Mouse (Mus musculus) brain, adult 2 months (tissue): ENCODE results near the gene Pakap.

Experiments used
- DNase-seq: peaks from one replicate; pipeline ENCODE4 v3.0.0; 2011; ENCODE audit warnings: low read depth, low spot score

The Pakap gene

DNA sequence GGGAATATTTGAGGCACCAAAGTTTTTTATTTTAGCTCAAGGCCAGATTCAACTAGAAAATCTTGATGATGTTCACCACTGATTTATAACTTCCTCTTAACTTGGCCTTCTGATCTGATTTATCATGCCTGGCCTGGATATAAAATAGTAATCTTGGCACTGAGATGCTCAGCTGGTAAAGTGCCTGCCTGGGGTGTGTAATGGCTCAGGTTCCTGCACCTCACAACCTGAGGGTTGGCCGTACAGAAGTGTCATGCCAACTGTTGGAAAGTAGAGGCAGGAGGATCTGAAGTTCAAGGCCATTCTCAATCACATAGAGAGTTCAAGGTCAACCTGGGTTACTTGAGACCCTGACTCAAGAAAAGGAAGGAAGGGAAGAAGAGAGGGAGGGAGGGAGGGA is 57.3 kb downstream of the Pakap start:
- DNase-seq, result no peak

DNA sequence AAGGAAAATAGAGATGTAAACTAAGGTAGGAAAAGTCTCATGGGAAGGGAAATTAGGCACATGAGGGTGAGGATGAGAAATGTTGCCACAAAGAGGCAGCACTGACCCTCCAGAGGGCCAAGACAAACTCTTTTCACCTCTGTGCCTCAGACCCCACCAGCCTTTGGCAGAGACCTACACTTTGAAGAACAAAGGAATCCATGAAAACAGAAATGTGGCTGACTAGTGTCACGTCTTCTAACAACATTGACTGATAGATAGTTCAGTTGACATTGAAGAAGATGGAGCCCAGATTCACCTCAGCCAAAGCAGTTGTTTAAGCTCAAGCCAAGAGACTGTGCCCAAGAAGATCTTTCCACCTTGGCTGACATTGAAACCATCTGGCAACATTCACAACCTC is 57.8 kb downstream of the Pakap start:
- DNase-seq, result no peak

DNA sequence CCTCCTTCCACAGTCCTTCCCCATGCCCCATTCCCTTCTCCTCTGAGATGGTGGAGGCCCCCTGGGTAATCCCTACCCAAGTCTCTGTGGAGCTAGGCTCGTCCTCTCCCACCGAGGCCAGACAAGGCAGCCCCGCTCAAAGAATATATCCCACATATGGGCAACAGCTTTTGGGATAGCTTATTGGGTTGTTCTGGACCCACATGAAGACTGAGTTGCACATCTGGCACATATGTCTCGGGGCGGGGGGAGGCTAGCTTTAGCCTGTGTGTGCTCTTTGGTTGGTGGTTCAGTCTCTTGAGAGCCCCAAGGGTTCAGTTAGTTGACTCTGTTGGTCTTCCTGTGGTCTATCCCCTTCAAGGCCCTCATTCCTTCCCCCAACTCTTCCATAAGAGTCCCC is 58.9 kb downstream of the Pakap start:
- DNase-seq, result no peak

DNA sequence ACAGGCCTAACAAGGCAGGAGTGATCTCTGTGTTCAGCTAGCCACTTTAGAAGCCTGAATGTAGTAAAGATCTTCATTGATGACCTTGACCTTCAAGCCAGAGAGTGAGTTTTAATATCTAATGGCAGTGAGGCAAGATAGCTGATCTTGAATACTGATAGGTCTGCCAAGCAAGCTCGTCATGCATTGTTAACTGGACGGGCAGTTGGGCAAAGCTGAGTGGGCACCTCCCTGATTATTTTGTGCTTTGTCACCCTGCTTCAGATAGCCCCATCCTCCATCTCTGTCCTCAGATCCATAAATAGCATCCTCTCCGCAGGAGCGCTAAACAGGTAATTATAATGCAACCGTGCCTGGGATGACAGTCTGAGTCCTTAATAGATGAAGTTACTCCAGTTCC is 64.4 kb downstream of the Pakap start:
- DNase-seq, result no peak

DNA sequence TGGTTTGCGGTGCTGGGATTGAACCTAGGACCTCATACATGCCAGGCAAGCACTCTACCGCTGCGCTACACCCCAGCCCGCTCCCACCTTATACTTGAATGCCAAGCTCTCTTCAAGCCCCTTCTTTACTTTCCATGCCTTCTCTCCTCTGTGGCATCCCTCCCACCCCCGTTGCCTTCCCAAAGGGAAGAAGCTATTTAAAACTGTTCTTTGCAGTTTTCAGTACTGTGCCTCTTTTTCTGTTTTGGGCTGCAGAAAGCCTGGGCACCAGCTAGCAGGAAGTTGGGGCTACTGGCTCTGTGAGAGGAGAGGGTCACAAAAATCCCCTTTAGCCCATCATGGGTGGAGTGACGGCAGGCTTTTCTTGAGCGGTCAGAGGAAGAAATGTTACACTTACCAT is 65.1 kb downstream of the Pakap start:
- DNase-seq, result peak; percentile 65

DNA sequence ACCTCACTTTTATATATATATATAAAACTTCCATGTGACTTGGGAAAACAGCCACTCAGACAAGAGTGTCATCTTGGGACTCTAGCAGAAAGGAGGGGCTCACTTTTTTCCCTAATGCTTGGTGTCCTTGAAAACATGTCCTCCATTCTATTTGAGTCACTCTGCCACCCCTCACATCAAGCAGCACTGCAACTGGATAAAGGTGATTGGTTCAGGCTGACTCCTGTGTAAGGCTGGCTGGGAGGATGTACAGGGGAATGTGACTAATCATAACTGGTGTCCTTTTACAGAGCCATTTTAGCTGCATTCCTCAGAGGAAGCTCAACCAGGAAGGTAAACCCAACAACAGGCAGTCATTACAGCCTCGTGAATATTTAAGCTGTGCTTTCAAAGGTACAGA is 67.0 kb downstream of the Pakap start:
- DNase-seq, result no peak

DNA sequence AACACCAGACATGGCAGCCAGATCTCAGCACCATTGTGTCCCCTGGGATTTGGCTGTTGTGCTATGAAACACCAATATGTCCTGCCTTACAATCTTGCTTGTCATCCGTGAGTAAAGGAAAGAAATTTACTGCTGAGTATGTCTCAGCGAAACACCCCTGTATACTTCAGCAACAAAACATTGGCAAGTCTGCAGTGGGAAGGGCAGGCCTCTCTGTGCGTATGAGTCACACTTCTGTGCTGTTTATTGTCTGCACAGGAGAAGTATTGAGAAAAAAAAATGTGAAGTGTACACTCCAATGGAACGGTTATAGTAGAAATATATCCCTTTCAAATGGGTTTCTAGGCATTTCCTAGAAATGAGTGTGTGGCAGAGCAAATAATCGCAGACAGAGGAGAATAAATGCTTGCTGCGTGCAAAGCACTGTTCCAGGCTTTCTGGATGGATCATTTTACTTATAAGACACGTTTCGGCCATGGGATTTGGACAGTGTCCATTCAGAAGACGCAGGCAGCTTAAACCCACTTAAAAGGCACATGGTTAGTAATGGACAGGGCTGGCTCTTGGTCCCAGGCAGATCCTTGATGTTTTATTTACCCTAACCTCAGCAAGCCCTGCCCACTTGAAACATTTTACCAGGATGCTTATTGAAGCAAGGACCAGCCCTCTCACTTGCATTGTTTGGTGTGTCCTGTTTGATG is 69.0 kb downstream of the Pakap start:
- DNase-seq, result peak; percentile 70

DNA sequence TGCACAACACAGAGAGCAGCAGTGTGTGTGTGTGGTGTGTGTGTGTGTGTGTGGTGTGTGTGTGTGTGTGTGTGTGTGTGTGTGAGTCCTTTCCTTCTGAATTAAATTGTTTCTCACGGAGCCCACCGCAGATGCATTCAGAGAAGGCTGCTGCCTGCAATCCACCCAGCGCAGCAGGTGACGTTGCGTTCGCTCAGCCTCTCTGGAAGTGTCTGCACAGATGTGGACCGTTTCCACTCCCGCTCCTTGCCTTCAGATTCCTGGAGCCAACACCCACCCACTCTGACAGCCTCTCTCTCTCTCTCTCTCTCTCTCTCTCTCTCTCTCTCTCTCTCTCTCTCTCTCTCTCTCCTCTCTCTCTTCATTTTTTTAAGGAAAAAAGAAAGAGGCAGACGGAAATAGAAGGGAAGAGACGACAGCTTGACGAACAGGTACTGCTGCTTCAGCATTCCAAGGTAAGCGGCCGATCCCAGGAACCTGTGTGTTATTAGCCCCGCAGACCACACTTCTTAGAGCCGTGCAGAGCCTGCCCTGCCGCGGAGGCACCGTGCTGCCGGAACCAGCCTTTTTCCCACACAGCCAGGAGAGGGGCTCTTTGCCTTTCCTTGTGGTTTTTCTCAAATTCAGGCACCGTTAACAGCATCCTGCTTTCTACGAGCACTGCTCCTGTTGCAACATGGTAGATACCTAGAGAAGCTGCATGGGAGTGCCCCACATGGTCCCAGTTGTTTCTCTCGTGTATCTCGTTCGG is 69.8 kb downstream of the Pakap start:
- peak; percentile 88 for DNase-seq

DNA sequence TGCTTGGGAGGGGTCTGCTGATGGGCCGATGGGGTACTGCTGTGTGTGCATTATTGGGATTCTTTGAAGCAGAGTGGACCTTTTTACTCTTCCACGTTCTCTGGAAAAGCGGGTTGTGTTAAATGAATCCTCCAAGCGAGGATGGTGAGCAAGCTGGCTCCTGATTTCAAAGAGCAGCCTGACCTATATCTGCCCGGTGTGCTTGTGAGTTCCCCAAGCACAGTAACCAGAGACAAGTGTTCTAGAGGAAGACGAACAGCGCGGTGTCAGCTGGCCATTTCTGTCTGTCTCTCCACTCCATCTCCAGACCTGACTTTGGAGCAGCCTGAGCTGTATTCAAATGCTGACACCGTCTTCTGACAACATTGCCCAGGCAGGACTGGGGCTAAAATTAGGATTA is 71.0 kb downstream of the Pakap start:
- peak; percentile 53 for DNase-seq

DNA sequence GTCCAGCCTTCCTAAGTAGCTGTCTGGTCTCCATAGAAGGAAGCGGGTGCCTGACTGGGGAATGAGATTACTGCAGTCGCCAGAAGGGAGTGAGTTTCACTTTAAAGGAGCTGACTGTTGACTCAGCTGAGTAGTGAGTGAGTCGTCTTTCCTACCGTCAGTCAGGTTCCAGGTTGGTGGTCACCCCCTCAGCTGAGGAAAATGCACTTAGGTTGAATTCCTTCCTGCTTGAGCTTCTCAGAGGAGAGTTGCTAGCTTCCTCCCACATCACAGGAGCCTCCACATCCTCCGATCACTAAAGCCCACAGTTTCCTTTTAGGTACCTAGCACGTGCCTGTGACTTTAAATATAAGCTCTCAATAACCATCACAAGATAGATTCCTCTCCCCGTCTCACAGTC is 72.2 kb downstream of the Pakap start:
- peak; percentile 79 for DNase-seq

DNA sequence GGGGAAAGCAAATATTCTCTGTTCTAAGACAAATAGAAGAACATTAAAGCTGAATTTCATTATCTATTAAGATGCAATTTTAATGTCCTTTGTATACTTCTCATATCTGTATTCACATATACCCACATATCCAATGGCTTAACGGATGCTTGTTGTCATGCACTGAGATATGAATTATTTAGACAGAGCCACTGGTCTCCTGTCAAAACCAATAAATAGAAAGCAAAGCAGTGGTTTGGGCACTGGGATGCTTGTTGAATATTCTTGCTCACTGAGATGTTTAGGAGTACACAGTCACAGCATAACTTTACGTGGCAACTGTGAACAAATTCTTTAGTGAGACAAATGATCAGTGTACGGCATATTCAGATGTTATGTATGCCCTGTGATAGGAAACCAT is 73.0 kb downstream of the Pakap start:
- DNase-seq, result no peak

DNA sequence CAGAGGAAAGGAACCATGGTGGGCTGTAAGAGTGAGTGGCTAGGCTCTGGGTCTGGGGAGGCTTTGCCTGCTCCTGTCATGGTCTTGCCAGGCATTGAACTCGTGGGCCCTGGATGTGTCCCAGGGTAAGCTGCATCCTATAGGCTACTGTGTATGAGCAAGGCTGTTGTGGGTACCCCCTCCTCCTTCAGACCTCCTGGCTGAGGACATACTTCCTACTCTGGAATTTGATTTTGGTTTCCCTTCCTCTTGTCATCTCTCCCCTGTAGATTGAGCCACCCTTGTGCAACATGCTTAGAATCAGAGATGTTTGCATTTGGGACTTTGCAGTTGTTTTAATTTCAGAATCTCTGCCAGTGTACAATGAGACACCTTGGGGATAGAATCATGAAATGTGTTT is 83.0 kb downstream of the Pakap start:
- no peak for DNase-seq

DNA sequence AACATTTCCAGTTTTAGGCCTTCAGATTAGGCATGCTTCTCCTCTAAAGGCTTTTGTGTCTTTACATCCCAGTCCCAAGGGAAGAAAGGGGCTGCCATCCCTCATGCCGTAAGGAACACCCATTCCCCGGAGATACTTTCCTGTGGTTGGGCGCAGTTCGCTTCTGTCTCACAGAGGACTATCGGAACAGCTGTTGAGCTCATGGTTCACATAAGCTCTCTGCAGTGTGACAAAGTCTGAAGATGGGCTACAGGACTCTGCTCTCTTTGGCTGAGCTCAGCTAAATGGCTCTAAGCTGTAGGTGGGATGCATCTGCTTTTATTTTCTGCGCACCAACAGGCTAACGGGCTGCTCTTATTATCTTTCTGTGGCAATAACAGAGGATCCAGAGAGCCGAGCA is 83.6 kb downstream of the Pakap start:
- DNase-seq, result peak; percentile 53

DNA sequence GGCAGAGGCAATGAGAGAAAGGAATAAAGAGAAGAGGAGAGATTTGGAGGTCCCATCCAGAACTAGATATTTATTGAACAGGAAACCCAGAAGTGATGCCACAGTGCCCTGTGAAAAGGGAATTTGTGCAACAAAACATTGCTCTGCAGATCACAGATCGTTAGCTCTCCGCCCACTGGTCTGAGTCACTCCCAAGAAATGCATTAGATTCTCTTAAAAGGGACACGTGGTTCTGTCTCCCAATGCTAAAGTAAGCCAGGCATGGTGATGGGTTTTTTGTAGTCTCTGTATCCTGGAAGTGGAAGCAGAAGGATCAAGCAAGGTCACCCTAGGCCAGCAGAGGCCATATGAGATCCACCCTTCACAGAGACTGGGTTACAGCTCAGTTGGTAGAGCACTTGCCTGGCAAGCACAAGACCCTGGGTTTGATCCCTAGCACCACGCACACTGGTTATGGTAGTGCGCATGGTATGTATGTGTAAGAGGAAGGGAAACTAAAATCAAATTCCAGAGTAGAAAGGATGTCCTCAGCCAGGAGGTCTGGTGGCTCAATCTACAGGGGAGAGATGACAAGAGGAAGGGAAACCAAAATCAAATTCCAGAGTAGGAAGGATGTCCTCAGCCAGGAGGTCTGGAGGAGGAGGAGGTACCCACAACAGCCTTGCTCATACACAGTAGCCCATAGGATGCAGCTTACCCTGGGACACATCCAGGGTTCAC is 84.4 kb downstream of the Pakap start:
- DNase-seq, result peak; percentile 88

DNA sequence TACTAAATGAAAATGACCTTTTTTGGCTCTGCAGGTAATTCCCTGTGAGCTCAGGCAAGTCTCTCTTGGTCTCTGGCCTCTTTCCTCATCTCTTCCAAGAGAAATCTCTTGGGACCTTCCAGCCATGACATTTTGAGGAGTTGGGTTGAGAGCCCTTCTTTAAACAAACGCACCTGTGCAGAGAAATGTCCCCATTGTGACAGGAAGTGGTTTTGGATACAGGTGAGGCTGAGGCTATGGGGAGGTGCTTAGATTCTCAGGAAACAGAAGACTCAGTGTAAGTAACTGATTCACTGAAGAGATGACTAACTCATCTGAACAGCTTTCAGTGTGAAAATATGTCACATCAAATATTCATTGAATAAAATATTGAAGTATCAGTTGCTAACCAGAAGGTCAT is 88.0 kb downstream of the Pakap start:
- DNase-seq, result no peak

DNA sequence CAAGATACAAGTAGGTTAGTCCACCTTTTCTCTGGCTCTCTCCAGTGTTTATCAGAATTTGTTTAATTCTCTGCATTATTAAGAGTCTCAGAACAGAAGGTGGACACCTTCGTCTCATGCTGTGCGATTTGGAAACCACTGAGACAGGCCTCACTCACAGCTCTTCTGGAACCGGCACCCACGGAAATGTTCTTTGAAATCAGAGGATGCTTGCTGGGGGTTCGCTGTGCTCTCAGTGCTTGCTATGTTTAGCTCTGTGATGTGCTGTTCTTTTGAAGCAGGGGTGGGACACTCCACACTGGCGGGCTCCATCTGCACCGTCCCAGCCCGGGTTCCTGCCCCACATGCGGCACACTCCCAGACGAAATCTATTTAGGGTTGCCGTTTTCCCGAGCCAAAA is 88.4 kb downstream of the Pakap start:
- DNase-seq, result peak; percentile 79

DNA sequence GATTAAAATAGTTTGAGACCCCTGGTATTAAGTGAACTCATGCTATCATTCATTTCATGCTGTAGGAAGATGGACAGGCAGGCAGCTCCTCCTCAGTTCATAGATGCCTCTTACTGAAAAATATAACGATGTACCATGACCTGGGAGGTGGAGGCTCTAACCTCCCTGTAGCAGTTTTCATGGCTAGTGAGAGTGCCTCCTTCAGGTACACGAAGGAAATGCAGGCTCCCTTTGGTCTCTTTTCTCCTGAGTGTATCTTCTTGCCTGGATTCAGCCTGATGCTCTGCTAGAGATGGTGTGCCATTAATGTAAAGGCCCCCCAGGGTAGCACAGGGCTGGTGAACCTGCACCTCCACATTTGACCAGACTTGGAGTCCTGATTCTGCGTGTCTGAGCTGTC is 88.9 kb downstream of the Pakap start:
- DNase-seq, result no peak

DNA sequence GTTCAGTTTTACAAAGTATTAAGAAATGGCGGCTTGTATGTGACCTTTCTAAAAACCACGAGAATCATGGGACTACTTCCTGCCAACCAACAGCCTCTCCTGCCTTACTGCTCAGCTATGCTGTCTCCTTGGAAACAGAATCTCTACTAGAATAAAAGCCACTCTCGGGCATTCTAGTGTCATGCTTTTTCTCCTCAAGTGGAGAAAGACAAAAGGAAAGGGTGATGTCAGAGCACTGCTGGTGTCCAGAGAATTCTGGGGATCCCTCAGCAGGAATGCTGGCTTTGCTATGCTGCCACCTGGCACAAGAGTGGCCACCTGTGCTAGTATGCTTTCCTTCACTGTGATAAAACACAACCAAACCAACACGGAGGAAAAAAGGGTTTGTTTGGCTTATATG is 92.5 kb downstream of the Pakap start:
- DNase-seq, result peak; percentile 78

DNA sequence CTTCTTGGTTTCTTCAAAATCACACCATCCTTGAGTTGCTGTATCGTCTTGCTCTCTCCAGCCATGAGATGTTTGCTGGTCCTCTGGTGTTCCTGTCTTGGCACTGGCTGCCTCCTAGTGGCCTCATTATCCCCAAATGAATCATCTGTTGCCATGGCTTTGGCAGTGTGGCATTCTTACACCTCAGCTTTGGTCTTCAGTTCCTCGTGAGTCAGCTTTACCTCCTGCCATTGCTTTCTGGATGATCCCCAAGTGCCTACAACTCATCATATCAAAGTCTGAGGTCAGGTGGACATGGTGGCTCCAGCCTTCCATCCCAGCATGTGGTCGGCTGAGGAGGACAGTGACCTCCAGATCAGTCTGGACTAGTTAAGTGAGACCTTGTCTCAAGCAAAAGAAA is 98.1 kb downstream of the Pakap start:
- peak; percentile 35 for DNase-seq

DNA sequence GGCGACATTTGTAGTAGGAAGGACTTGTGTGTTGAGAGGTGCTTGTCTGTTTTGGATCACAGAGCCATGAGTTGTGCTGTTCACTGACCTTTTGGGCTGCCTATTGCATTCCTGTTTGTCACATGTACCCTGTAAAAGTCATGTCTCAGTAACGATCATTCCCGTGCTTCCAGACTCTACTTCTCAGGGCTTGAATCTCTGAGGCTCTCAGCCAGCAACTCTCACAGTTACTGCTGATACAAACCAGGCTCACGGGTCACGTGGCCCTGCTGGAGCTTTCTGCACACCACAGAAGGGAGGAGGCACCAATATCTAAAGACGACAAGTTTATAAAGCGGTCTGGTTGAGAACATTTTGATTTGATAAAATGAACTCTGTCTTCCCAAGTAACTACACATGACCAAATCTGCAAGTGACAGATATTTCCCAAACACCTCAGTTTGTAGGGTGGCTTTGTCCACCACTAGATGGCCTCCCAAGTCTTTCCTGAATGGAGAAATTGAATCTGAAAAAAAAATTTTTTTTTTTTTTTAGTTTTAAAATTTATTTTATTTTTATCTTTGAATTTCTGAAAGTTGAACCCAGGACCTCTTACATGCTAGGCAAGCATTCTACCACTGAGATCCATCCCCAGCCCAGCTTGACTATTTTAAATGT is 103.0 kb downstream of the Pakap start:
- peak; percentile 62 for DNase-seq

DNA sequence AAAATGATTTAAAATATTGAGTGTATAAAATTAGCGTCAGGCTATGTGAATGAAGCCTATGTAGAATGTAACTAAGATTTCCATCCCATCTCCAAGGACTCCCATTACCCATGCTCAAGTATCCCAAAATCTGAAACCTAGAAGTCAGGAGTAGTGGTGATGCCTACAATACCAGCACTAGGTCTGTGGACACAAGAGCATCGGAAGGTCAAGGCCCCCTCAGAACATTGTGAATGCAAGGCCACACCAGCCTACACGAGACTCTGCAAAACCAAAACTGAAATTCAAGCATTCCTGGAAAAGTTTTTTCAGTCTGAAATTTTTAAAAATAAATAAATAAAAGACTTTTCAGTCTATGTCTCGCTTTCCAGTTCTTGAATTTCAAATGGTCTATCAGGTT is 104.6 kb downstream of the Pakap start:
- DNase-seq, result no peak
